Mouse (Mus musculus) erythroblast, adult 5-6 weeks (primary cell): Measurements from ENCODE around the gene Rpl5. TPM values are rescaled to one million over a fixed set of nuclear protein-coding genes. Genes with fewer than 3 reads are reported as not detected.
A peak's percentile ranks its signal among the peaks of the same experiment; 100 is the strongest.
"Not testable (repeated sequence)": the region's sequence is repeated elsewhere in the genome, so short reads cannot be mapped to it uniquely, and the experiment has no call there.

Experiments
- ATAC-seq: replicated peaks from 2 replicates; pipeline ENCODE4 v1.8.0; 2016; ENCODE audit warnings: moderate number of reproducible peaks, mild to moderate bottlenecking, moderate TSS enrichment, inconsistent platforms; ENCODE audit not compliant: poor library complexity, low FRiP score, severe bottlenecking
- total RNA-seq, 2 experiments: library from RNA; stranded (forward) in 1 of 2; stranded (reverse) in 1 of 2; fragments of 150-400 nt in 1 of 2; fragments of 200-764, 138-1000 nt in 1 of 2; gene quantifications; 2 replicates each; pipeline versions ENCODE4 v1.2.3 to v1.2.4; 2015 to 2017; ENCODE audit warnings: low replicate concordance in 2 of 2

Gene Rpl5
- total RNA-seq, 2 experiments from 2014 or later, result 48.5 to 89.2 TPM

DNA sequence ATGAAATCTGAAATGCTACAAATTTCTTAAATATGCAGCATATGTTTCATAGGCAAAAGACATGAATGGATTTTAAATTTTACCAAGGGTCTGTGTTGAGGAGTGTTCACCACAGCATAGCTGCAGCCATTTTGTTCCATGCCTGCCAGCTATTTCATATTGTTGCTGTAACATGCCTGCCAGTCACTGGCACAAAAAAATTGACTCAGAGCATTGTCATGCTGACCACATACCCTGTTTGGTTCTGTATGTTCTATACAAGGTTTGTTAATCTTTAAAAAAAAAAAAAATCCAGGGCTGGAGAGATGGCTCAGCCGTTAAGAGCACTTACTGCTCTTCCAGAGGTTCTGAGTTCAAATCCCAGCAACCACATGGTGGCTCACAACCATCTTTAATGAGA, 38.2 kb downstream of the Rpl5 start:
- not testable (repeated sequence) for ATAC-seq

DNA sequence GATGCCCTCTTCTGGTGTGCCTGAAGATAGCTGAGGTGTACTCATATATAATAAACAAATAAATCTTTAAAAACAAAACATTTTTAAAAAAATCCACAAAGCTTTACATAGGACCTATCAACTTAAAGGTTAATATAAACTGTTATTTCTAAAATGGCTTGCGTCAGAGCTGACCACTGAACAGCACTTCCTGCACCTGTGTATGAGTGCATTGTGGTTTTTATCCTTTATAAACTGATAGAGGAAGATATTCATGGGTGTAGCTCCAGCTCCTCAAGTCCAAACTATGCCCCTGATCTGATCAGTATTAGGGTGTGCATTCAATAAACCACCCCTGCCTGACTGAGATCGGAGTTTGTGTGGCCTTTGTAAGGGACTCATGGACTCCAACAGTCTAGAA, 38.6 kb downstream of the Rpl5 start:
- no peak for ATAC-seq

DNA sequence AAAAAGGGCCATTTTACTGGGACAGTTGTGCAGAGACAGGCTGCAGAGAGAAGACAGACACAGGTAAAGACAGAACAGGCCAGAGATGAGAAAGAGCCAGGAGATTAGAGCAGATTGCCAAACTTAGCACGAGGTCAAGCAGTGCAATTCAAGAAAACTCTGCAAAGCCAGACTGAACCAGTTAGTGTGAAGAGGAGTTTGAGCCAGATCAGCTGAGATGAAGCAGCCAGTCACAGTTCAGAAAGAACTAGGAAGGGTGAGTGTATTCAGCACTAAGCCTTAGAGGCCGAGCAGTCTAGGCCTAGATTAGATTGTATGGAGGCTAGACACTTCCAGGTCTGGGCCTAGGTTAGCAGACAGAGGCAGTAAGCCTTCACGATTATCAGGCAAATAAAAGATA, 39.4 kb downstream of the Rpl5 start:
- no peak for ATAC-seq

DNA sequence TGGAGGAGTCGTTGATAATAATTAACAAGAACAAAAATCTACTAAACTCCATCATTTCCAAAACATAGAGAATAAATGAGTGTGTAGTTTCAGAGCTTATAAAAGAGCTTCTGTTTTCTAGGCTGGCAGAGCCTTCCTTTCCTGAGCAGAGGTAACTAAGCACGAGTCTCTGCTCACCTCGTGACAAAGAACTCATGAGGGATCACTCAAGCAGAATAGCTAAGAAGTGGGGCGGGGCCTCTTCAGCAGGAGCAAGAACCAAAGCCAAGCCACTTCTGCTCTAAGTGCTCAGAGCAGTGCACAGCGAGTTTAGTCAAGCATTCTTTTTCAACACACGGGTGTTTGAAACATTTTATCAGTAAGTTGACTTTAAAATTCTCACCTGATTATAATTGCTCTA, 40.9 kb downstream of the Rpl5 start:
- ATAC-seq, result no peak

DNA sequence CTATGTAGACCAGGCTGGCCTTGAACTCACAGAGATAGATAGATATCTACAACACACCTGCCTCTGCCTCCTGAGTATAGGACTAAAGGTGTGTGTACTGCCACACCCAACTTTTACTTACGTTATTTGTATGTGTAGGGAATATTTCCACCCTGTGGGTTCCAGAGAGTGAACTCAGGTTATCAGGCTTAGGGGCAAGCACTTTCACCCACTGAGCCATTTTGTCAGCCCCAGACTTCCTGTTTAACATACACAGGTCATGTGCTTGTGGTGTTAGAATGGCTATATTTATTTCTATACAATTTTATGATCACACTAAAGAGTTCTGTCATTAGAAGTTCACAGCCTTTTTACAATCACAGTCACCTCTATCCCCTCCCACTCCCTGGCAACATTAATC, 42.6 kb downstream of the Rpl5 start:
- no peak for ATAC-seq

DNA sequence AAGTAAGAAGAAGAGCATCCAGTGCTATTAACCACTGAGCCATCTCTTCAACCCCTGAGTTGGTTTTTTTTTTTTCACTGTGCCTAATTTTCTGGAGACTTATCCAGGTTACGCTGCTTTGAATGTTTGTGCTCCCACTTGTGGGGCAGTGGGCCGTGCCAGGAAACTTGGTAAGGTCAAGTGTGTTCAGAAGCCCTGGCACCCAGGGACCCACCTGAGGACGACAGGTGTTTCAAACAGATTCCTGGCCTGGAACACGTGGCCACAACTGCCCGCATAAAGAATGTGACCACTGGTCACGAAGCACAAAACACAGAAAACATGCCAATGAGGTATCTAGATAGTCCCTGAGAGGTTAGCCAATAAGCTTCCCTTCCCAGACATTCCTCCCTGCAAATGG, 43.2 kb downstream of the Rpl5 start:
- ATAC-seq, result no peak

DNA sequence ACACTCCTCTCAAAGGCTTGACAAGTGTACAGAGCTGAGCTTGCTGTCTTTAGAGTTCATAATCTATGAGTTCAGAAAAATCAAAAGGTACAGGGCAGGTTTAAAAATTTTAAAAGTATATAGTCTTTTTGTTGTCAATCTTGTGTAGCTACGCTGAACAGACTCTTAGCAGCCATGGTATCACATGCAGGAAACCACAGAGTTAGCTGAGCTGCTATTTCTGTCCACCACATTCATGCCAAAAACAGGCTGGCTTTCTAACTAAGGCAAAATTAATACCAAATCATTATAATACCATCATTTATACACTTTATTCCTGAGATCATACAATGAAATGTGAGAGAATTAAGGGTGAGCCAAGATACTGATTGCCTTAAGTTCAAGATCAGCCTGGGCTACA, 46.2 kb downstream of the Rpl5 start:
- ATAC-seq, result no peak

DNA sequence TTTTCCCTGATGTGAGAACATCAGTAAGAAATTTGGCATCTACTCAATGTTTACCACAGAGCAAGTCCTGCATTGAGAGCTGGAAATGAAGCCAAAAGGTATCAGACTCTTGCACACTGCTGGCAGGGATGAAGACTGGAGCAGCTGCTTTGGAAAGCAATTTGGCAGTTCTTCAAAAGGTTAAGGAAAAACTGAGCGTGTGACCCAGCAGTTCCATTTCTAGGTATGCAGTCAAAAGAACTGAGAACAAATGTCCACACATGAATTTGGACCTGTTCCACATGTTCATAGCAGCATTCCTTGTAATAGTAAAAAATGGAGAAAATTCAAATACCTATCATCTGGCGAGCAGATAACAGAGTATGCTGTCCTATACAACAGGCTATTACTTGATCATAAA, 47.2 kb downstream of the Rpl5 start:
- ATAC-seq, result no peak

DNA sequence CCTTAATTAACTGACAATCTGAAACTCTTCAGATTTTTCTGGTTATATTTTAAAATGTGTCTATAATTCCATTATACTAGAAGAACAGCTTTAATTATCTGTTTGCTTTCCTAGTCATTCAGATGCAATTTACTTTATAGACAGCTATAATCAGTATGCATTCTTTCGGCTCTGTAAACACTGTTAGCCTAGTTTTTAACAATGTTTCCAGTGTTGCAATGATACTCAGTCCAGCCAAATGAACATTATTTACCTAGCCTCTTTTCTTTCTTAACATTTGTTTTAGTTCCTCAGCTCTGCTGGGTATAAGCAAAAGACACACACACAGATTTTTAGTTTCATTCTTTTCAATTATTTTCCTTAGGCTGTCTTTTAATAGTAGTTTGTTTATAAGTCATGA, 48.6 kb downstream of the Rpl5 start:
- no peak for ATAC-seq

DNA sequence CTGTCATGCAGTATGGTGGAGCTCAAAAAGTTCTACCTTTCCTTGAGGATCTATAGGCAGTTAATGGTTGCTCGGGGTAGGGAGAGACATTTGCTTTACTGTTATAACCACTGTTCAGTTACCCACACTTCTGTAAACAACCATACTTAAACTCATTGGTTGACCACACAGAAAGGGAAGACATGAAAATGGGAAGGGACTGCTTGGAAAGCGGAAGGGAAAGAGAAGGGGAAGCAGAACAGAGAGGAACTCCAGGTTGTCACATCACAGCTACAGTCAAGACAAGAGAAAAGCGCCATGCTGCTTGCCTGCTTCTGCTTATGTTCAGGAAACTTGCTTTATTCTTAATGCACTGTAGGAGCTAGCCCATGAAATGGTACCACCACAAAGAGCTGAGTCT, 49.3 kb downstream of the Rpl5 start:
- ATAC-seq, result no peak

DNA sequence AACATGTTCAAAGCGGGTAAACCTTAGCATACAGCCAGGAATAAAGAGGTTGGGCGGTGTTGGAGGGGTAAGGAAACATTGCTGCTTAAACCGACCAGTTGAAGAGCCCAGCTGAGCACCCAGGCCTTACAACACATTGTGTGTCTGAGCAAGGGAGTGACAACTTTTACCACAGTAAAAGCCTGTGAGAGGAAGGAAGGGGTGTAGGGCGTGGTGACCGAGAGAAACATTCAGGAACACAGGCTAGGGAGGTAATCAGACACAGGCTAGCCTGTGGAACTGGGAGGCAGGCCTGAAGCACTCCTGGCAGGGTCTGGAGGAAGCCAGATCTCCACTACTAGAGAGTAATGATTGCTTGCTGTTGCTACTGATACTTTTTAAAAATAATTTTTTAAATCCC, 50.3 kb downstream of the Rpl5 start:
- peak; percentile 68 for ATAC-seq

Other genes with a start within 250 kb of the Rpl5 start
- 6.1 and 14.6 TPM in 2 replicates for gene Gfi1, start 174.5 kb upstream of the Rpl5 start, total RNA-seq (2015; ENCODE audit: low replicate concordance)
- 13.2 and 13.4 TPM in 2 replicates for gene Gfi1, start 174.5 kb upstream of the Rpl5 start, total RNA-seq (2017; ENCODE audit: low replicate concordance)
- gene Ube2d2b, start 70.4 kb upstream of the Rpl5 start, total RNA-seq (2015; ENCODE audit: low replicate concordance), result not detected in 2 replicates
- 0.09 and 2.2 TPM in 2 replicates for gene Ube2d2b, start 70.4 kb upstream of the Rpl5 start, total RNA-seq (2017; ENCODE audit: low replicate concordance)
- gene Evi5, start 25.4 kb upstream of the Rpl5 start, total RNA-seq (2015; ENCODE audit: low replicate concordance), result 520 and 561 TPM in 2 replicates
- 882 and 1,043 TPM in 2 replicates for gene Evi5, start 25.4 kb upstream of the Rpl5 start, total RNA-seq (2017; ENCODE audit: low replicate concordance)
- gene Fam69a, start 86.6 kb downstream of the Rpl5 start, total RNA-seq (2015; ENCODE audit: low replicate concordance), result 7.9 and 19.0 TPM in 2 replicates
- gene Fam69a, start 86.6 kb downstream of the Rpl5 start, total RNA-seq (2017; ENCODE audit: low replicate concordance), result 3.6 and 7.2 TPM in 2 replicates
- gene Mtf2, start 165.2 kb downstream of the Rpl5 start, total RNA-seq (2015; ENCODE audit: low replicate concordance), result 19.6 and 22.9 TPM in 2 replicates
- 18.9 and 32.2 TPM in 2 replicates for gene Mtf2, start 165.2 kb downstream of the Rpl5 start, total RNA-seq (2017; ENCODE audit: low replicate concordance)
- 16.5 and 32.9 TPM in 2 replicates for gene Tmed5, start 232.1 kb downstream of the Rpl5 start, total RNA-seq (2015; ENCODE audit: low replicate concordance)
- 12.5 and 15.9 TPM in 2 replicates for gene Tmed5, start 232.1 kb downstream of the Rpl5 start, total RNA-seq (2017; ENCODE audit: low replicate concordance)
- 1.2 and 4.6 TPM in 2 replicates for gene Ccdc18, start 232.4 kb downstream of the Rpl5 start, total RNA-seq (2015; ENCODE audit: low replicate concordance)
- 8.5 and 15.2 TPM in 2 replicates for gene Ccdc18, start 232.4 kb downstream of the Rpl5 start, total RNA-seq (2017; ENCODE audit: low replicate concordance)